Mouse (Mus musculus) lung, postnatal 36 days (tissue): ENCODE data around the gene Cdk14.

Experiments
- DNase-seq: peaks from one replicate; pipeline ENCODE4 v3.0.0; 2022; ENCODE audit warnings: mixed read lengths

Gene Cdk14

GRCm38 (mm10) chr5:5419992-5420455 lies at the start of gene Cdk14:
Gene Cdk14 (minus strand): TSS chr5:5420312.
- peak; percentile 61 for DNase-seq

DNA sequence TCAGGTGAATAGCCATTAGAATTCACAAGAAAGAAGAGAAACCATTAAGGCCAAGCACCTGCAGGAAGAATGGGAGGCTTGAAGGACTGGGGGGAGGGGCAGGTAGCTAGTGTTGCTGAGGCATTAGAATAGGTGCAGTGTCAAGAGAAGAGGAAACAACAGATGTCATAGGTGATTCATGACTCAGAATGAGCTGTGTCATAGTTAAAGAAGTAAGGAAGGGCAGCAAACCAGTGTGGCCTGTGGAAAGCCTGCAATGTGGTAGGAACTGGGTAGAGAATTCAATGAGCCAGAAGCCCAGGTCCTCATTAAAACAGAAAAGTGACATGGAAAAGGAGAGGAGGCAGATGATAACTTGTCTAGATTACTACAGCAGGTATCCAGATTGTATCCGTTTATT lies 45.1 kb upstream of the Cdk14 start:
- DNase-seq = no peak

DNA sequence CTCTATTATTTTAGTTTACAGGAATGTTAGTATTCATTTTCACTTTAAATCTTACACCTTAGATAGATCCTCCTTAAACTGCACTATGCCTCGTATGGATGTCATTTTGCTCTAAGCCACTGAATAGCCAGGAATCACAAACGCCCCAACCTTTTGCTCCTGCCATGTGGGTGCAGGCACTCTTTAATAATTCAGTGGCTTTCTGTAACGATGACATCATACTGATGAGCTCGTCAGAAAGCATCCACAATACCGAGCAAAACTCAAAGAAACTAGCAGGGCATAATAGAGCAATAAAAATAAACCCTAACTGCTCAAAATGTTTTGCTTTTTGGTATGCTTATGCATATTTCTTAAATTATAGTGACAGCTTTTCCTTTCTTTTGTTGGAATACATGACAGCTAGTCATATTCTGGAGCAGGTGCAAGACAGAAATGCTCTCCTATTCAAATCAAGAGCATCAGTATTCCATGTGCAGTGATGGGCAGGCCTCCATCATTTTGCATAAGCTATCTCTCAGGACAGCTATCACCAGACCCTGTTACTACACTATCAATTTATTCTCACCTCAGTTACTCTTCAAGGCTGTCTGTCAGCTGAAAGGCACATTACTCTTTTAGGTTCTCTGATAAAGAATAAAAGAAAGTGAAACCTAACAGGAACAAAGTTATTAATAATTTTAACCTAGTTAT lies 11.8 kb upstream of the Cdk14 start:
- DNase-seq = no peak

DNA sequence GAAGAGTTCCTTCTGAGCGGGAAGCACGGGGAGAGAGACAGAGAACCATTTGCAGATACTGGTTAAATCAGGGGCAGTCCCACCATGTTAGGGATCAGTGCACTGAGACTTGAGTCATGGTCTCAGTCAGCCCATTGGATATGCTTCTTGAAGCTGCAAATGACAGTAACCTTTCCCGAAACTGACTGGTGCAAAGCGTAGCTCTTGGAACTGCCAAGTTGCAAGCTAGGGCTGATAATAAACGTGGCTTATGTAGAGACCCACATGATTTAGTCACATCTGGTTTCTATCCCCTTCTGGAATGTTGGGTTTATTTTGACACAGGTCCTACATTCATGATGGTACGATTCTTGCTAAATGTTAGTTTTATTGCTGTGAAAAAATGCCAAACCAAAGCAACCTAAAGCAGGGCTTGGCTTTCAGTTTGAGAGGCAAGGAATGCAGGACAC lies 3.6 kb upstream of the Cdk14 start:
- no peak for DNase-seq

DNA sequence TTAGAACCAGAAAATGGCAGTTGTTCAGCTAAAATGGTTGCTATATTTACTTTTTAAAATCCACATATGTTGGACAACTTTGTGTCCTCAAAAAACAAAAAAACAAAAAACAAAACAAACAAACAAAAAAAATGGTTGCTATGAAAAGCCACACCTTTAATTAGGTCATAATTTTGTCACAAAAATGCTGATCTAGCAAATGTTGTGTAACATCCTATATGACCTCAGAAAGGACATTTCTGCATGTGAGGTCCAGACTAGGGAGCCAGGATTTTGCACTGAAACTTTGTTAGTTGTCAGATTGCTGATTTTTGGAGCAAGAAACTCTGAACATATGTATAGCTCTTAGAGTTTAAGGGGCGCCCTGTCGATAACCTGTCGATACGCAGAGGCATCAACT lies 3.0 kb upstream of the Cdk14 start:
- DNase-seq = no peak

- no peak for DNase-seq
Measured at GRCm38 (mm10) chr5:5421439-5421838, 1.3 kb upstream of the Cdk14 start.

GRCm38 (mm10) chr5:5419253-5419652 lies 859 bp downstream of the Cdk14 start:
- DNase-seq = peak; percentile 16

GRCm38 (mm10) chr5:5414835-5415234 lies 5.3 kb downstream of the Cdk14 start:
- DNase-seq = no peak

DNA sequence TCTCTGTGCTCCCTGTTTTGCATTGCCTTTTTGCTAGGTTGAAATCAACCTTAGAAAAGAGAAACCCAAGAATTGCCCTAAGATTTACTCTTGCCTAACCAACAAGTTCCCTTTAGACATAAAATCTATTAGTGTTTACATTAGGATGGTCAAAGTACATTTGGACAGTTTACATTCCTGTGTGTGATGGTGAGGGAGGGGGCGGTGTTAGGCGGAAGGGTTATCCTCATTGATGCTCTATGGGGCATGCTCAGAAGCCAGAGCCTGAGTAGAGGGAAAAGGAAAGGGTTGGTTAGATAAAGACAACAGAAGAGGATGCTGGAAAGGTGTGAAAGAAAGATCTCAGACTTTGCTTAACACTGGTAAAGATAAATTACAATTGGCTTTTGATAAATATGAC lies 8.2 kb downstream of the Cdk14 start:
- DNase-seq = no peak

GRCm38 (mm10) chr5:5401986-5402385 lies 18.1 kb downstream of the Cdk14 start:
- DNase-seq = no peak

DNA sequence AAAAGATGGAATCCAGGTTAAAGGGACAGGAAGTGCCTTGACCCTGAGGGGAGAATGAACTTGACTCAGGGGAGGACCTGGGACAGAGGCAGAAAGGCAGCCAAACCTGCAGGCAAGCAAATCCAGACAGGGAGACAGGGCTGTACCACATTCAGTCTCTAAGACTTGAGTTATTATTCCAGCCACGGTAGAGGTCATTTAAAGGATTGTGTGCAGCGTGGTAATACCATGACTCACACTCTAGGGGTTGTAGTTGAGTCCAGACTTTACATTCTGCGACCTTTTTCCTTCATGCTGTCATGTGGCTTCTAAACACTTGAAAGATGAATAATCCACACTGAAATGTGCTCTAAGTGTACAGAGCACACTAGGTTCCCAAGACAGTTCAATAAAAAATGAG lies 27.3 kb downstream of the Cdk14 start:
- no peak for DNase-seq

- peak; percentile 62 for DNase-seq
Measured at GRCm38 (mm10) chr5:5380731-5381718, 39.1 kb downstream of the Cdk14 start.

DNA sequence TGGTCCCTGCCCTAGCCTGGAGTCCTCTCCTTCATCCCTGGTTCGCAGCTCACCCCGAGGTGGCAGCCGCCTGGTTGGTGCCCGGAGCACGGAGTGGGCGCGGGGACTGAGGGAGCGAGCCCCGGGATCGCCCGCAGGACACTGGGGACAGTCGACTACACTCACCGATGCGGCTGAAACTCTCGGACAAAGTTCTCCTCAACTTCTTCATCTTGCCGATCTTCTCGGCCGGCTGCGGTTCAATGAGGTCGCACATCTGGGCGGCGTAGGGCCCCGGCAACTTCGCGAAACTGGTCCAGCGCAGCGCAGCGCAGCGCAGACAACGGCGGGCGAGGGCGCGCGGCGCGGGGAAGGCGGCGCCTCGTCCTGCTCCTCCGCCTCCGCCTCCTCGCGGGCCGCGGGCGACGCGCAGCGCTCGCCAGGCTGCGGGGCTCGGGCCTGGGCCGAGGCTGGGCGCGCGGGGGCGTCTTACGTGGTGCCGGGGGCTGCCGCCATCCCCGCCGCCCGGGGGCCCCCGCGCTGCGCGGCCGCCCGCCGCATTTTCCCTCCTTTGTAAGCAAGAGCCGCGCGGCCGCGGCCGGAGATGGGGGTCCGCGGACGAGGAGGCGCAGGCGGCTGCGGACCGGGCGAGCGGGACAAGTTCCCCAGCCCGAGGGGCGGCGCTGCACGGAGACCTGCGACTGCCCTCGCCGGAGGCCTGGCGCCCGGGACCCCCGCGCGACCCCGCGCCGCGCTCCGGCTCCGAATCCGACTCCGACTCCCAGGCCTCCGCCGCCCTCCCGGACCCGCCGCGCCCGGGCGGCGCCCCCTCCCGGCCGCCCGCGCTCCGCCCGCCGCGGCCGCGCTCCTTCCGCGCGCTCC lies 40.0 kb downstream of the Cdk14 start:
- peak; percentile 62 for DNase-seq

DNA sequence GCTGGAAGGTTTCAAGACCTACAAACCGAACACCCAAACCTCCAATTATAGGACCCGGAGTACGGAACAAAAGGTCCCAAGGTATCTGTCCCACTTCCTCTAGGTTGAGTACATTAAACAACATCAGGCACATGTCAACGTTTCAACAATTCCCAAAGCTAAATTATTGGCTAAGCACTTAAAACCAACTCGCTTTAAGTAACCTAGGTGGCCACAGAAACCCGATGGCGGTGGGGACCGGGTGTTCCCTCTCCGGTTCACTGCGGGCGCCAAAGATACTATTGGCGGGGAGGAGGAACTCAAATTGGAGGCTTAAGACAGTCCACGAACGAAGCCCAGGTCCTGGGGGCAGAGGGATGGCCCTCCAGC lies 40.6 kb downstream of the Cdk14 start:
- peak; percentile 39 for DNase-seq

GRCm38 (mm10) chr5:5374393-5374792 lies 45.7 kb downstream of the Cdk14 start:
- no peak for DNase-seq

DNA sequence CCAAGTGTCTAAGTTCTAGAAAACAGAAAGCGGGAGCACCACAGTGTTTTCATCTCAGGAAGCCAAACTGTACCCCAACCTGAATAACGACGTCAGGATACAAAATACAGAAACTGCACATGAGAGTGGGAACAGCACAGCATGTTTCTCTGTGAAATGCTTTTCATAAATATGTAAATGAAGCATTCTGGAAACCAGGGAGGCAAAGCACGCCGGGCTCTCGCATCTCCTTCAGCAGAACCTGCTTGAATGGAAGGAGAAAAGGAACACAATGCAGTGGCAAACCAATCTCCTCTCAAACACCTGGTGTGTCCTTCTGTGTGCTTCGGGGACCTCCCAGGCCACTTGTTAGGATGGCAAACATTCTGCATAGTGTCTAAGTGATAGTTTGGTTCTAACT lies 46.6 kb downstream of the Cdk14 start:
- DNase-seq = no peak

DNA sequence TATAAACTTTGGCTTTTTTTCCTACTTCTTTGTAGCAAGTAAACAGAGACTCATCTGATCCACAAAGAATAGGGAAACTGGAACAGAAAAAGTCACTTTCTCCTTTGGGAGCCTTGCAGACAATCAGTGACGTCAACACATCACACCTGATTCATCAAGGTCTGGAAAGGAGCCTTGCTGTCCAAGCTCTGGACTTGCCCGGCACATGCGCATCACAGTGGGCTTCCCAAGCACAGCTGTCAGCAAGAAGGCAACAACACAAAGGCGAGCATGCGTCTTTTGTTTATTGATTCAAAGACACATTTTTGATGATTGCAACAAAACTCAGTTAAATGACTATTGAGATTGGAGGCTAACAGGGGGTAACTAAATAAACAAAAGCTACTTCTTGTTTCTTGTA lies 47.2 kb downstream of the Cdk14 start:
- peak; percentile 41 for DNase-seq

DNA sequence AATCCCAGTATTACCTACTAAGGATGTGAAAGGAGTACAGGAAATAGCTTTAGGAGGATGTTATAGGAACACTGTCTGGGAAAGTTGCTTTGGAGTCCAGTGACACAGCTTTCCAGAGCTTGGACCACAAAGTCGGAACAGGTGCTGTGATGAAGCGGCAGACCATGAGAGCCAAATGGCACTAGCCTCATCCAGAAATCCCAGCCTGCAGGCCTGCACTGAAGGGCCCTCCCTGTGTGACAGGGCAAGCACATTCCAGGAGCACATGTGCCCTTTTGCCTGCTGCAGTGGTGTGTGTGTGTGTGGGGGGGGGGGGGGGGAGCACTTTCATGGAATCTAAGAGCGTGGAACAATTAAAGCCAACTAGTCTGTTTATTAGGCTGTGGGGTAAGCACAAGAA lies 47.8 kb downstream of the Cdk14 start:
- no peak for DNase-seq

GRCm38 (mm10) chr5:5370322-5371082 lies 49.6 kb downstream of the Cdk14 start:
- peak; percentile 72 for DNase-seq

DNA sequence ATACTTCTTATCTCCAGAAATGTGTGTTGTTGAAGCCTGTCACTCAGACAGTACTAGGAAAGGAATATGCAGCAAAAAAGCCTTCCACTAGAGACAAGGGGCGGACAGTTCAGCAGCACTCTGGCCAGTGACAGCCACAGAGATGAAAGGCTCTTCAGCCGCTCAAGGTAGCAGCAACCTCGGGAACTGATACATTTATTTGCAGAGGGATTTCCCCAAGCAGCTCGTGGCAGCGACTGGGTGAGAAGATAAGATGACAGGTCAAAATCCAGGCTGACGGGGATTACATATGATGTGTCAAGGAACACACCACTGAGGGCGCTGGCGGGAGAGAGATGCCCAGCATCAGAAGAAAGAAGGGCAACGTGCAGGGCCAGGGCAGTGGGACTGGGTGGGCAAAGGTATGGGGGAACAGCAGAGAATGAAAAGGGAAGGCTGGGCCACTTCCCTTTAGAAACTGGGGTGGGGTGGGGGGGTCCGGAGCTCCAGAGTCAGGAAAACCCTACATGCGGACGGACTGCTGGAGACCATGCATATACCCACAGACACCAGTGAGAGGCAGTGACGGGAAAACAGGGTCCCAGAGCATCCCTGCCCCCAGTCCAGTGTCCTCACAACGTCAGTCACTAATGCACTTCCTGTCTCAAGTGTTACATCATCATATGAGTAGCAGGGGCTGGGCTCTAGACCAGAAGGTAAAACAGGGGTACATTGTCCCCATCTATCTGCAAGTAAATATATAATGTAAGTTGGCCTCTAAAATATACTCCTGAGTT lies 51.5 kb downstream of the Cdk14 start:
- DNase-seq = no peak

GRCm38 (mm10) chr5:5367550-5367949 lies 52.6 kb downstream of the Cdk14 start:
- no peak for DNase-seq
